Mouse (Mus musculus) liver, embryonic 14.5 days (tissue): ENCODE data around the gene Trim10. TPM values are rescaled to one million over a fixed set of nuclear protein-coding genes. Genes with fewer than 3 reads are reported as not detected.

Experiments
- ATAC-seq: fragments of 200-750 bp; cut with Nextera tagmentation; 2 replicates; pipeline ENCODE4 v1.8.0; 2017; ENCODE audit warnings: moderate number of reproducible peaks, mild to moderate bottlenecking, moderate library complexity; ENCODE audit not compliant: insufficient read depth
- DNase-seq, 3 experiments: peaks; one replicate each; pipeline ENCODE4 v3.0.0-alpha.2; 2012 to 2013; ENCODE audit warnings: low read depth in 3 of 3, low spot score in 3 of 3
- H3K27ac ChIP-seq: fragments of 300-500 bp; sonication (generic); 2 replicates; pipeline ENCODE4 v1.5.1; 2014; ENCODE audit warnings: moderate library complexity, mild to moderate bottlenecking, control low read depth, inconsistent platforms
- H3K27me3 ChIP-seq: fragments of 300-500 bp; sonication (generic); 2 replicates; pipeline ENCODE4 v1.6.1; 2014; ENCODE audit warnings: mild to moderate bottlenecking, low read length, moderate library complexity; ENCODE audit not compliant: control insufficient read depth, insufficient read depth
- H3K36me3 ChIP-seq: fragments of 300-500 bp; sonication (generic); replicated peaks from 2 replicates; pipeline ENCODE4 v1.6.1; 2014; ENCODE audit warnings: low read depth; ENCODE audit not compliant: control insufficient read depth, insufficient read depth
- H3K4me1 ChIP-seq, 2 experiments: fragments of 200-500 bp in 1 of 2; fragments of 300-500 bp in 1 of 2; sonication (generic) in 1 of 2; replicated peaks; 2 replicates each; pipeline ENCODE4 v1.6.1; 2012 to 2014; ENCODE audit warnings: antibody characterized with exemption in 1 of 2, inconsistent platforms in 1 of 2, low read length in 1 of 2; ENCODE audit not compliant: control insufficient read depth in 2 of 2, insufficient read depth in 2 of 2
- H3K4me2 ChIP-seq: fragments of 300-500 bp; sonication (generic); 2 replicates; pipeline ENCODE4 v1.6.1; 2014; ENCODE audit warnings: low read depth, mild to moderate bottlenecking, control low read depth, moderate library complexity
- H3K4me3 ChIP-seq, 2 experiments: fragments of 200-500 bp in 1 of 2; fragments of 300-500 bp in 1 of 2; sonication (generic) in 1 of 2; 2 replicates each; pipeline ENCODE4 v1.5.1; 2012 to 2014; ENCODE audit warnings: low read depth in 2 of 2, low read length in 2 of 2, mild to moderate bottlenecking in 2 of 2, control low read depth in 1 of 2, inconsistent platforms in 1 of 2, moderate library complexity in 1 of 2; ENCODE audit not compliant: insufficient read depth in 1 of 2
- H3K9ac ChIP-seq: fragments of 300-500 bp; sonication (generic); replicated peaks from 2 replicates; pipeline ENCODE4 v1.6.1; 2014; ENCODE audit warnings: mild to moderate bottlenecking, control low read depth, moderate library complexity
- H3K9me3 ChIP-seq: fragments of 300-500 bp; sonication (generic); 2 replicates; pipeline ENCODE4 v1.6.1; 2016; ENCODE audit warnings: low read length, mixed read lengths; ENCODE audit not compliant: control insufficient read depth
- CTCF ChIP-seq: IDR thresholded peaks from 2 replicates; pipeline ENCODE4 v1.5.1; 2016; ENCODE audit warnings: antibody characterized with exemption, low read depth, control low read depth
- EP300 ChIP-seq: IDR thresholded peaks from 2 replicates; pipeline ENCODE4 v1.6.1; 2016; ENCODE audit warnings: antibody characterized with exemption, low read depth
- WGBS: fragments of 180-500 bp; shearing (Covaris S2); extraction: QIAGEN DNeasy Blood & Tissue Kit; methylation state at CpG from one replicate; pipeline ENCODE4 v1.1.7; 2014; ENCODE audit not compliant: insufficient replicate concordance; 5-methylcytosine and 5-hydroxymethylcytosine counted together
- polyA plus RNA-seq, 2 experiments: library from polyadenylated mRNA; depleted of rRNA in 1 of 2; stranded (reverse) in 1 of 2; unstranded in 1 of 2; fragments of >200 nt; fragmentation: Nextera tagmentation in 1 of 2; extraction: Ambion mirVana in 1 of 2; gene quantifications; 2 replicates each; pipeline versions ENCODE4 v1.2.1 to v1.2.3; 2012 to 2014

The Trim10 gene
- polyA plus RNA-seq, 2 experiments, result 114 to 251 TPM

DNA sequence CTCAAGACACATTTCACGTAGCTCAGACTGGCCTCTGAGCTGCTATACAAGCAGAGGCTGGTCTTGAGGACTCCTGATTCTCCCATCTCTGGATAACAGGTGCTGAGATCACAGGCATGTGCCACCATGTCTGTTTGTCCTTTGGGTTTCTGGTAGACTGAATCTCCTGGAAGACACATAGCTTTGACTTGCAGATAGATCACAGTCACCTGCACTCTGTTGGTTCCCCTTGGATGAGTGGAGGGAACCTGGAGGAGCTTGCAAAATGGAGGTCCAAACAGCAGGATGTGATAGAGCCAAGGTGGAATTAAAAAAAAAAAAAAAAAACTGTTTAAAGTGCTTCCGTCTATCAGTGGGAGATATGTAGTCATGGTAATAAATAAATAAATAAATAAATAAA lies 538 bp upstream of the Trim10 start:
- peaks cover 33 to 42% of the 10 kb centered on the region in 2 experiments for H3K4me1 ChIP-seq

DNA sequence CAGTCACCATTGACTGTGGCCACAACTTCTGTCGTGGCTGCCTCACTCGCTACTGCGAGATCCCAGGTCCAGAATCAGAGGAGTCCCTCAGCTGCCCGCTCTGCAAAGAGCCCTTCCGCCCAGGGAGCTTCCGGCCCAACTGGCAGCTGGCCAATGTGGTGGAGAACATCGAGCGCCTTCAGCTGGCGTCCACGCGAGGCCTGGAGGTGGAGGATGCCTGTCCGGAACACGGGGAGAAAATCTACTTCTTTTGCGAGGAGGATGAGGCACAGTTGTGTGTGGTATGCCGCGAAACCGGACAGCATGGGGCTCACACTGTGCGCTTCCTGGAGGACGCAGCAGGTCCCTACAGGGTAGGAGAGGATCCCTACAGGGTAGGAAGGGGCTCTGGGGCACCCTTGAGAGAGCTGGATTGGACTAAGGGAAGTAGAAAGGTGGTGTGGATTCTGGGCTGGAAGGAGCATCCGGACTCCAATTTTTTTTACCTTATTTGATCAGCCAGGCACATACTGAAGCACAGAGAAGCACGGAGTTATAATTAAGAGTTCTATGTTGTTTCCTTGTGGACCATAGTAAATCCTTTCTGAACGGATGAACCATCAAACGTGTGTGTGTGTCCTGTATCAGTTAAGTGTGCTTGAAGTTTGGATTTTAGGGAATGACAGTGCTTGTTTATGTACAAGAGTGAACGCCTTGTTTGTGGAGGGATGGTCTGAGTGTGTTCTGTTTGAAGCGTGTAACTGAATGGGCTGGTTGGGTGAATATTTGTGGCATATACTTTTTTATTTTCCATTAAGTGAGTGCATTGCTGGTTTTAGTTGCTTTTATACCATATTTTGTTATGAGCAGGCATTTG lies 809 bp downstream of the Trim10 start:
- Histone ChIP-seq H3K27ac (peak overlapping the region; percentile 99), H3K4me2 (peak overlapping the region; percentile 84), H3K9me3 (no peaks in the 10 kb centered on the region), H3K36me3 (peaks cover 45% of the 10 kb centered on the region), H3K4me1 (peaks cover 33 to 43% of the 10 kb centered on the region in 2 experiments), H3K27me3 (peaks cover 17% of the 10 kb centered on the region), H3K9ac (peak overlapping the region; percentile 98), H3K4me3 (peak overlapping the region; percentile 65 to 93)
- peak; percentile 29 for ATAC-seq
- TF ChIP-seq CTCF (peak; percentile 12; the same call in 1 of the 2 replicates), EP300 (no peak)
- peak in 2 of 3 experiments; percentile 11 to 45 for DNase-seq
- 49% methylated on average over 25 of the region's 25 CpGs for WGBS

More for the DNA sequence above, 538 bp upstream of the Trim10 start:
- Histone ChIP-seq H3K9me3 (no peaks in the 10 kb centered on the region), H3K36me3 (peaks cover 31% of the 10 kb centered on the region), H3K27me3 (peaks cover 28% of the 10 kb centered on the region), H3K4me2 (peak overlapping the region; percentile 75), H3K4me3 (peak overlapping the region; percentile 18 to 36; a peak in 2 of 4 replicates), H3K27ac (peak overlapping the region; percentile 99), H3K9ac (peak overlapping the region; percentile 65)
- peak in 2 of 3 experiments; percentile 12 to 41 for DNase-seq
- TF ChIP-seq EP300 (no peak), CTCF (no peak)
- 42% methylated on average over 2 of the region's 2 CpGs for WGBS
- ATAC-seq, result no peak

DNA sequence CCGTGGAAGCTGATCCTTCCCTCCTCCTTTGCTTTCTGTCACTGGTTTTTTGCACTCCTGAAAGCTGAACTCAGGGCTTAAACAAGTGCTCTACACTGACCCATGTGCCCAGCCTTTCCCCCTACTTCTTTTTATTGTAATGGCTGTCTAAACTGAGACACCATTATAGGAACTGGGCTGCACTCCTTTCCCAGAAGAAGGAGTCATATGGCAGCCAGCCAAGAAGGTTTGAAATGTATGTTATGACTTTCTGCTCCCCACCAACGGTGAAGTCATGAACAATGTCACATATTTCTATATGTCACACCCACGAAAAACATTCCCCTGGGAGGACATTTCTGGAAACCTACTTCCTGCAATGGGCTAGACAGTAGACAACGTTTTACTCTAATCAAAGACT lies 5.3 kb downstream of the Trim10 start:
- Histone ChIP-seq H3K27me3 (no peaks in the 10 kb centered on the region), H3K27ac (no peak overlapping the region), H3K9me3 (no peaks in the 10 kb centered on the region), H3K4me3 (peak overlapping the region; percentile 2 to 20; a peak in 2 of 4 replicates), H3K9ac (no peak overlapping the region), H3K36me3 (peaks cover 77% of the 10 kb centered on the region), H3K4me1 (peaks cover 6 to 19% of the 10 kb centered on the region in 2 experiments; a peak in 3 of 4 replicates), H3K4me2 (peak overlapping the region; percentile 42)
- WGBS, result 65% methylated on average over 4 of the region's 4 CpGs
- ATAC-seq, result no peak
- TF ChIP-seq CTCF (no peak), EP300 (no peak)
- DNase-seq, result no peak

GRCm38 (mm10) chr17:36883350-36883749 lies 14.0 kb downstream of the Trim10 start:
- no peak overlapping the region for H3K9ac ChIP-seq
- ATAC-seq (no peak), DNase-seq (no peak)
- no peak overlapping the region for H3K4me3 ChIP-seq
- TF ChIP-seq EP300 (no peak), CTCF (no peak)
- peaks cover under 1% of the 10 kb centered on the region for H3K36me3 ChIP-seq
- H3K4me2 ChIP-seq, result no peak overlapping the region
- 73% methylated on average over 2 of the region's 2 CpGs for WGBS
- peaks cover 0 to 3% of the 10 kb centered on the region in 2 experiments; a peak in 1 of 4 replicates for H3K4me1 ChIP-seq
- H3K9me3 ChIP-seq, result no peaks in the 10 kb centered on the region
- H3K27ac ChIP-seq, result no peak overlapping the region
- no peaks in the 10 kb centered on the region for H3K27me3 ChIP-seq

GRCm38 (mm10) chr17:36885132-36885790 lies 15.9 kb downstream of the Trim10 start:
- H3K4me1 ChIP-seq, result peaks cover 0 to 2% of the 10 kb centered on the region in 2 experiments; a peak in 1 of 4 replicates
- ATAC-seq, result no peak
- WGBS, result 75% methylated on average over 12 of the region's 12 CpGs

More at GRCm38 (mm10) chr17:36885132-36885790, 15.9 kb downstream of the Trim10 start:
- TF ChIP-seq CTCF, result no peak
- TF ChIP-seq EP300, result no peak
- Histone ChIP-seq H3K36me3 (no peaks in the 10 kb centered on the region), H3K9me3 (no peaks in the 10 kb centered on the region), H3K9ac (no peak overlapping the region), H3K27ac (no peak overlapping the region), H3K4me2 (no peak overlapping the region), H3K27me3 (no peaks in the 10 kb centered on the region; the same call in 1 of the 2 replicates), H3K4me3 (no peak overlapping the region)
- no peak for DNase-seq
